Mouse (Mus musculus) layer of hippocampus, postnatal 25 days (tissue): ENCODE data around the gene Fam187b. TPM values are rescaled to one million over a fixed set of nuclear protein-coding genes. Genes with fewer than 3 reads are reported as not detected.
"Not testable (repeated sequence)": the region's sequence is repeated elsewhere in the genome, so short reads cannot be mapped to it uniquely, and the experiment has no call there.

Experiments
- DNase-seq, 2 experiments: peaks; one replicate each; pipeline ENCODE4 v3.0.0; 2022; ENCODE audit warnings: mixed read lengths in 2 of 2, low spot score in 1 of 2; ENCODE audit errors: extremely low spot score in 1 of 2
- total RNA-seq, 2 experiments: library from RNA; stranded (reverse); gene quantifications; 2 replicates each; pipeline ENCODE4 v1.2.3; 2021

Gene Fam187b
- under 1 TPM; 0.22 to 0.45 TPM for total RNA-seq

- DNase-seq = peak; percentile 65 to 81
These were observed at the start of gene Fam187b for GRCm38 (mm10) chr7:30973501-30974289. Gene Fam187b (plus strand): TSS chr7:30973790.

DNA sequence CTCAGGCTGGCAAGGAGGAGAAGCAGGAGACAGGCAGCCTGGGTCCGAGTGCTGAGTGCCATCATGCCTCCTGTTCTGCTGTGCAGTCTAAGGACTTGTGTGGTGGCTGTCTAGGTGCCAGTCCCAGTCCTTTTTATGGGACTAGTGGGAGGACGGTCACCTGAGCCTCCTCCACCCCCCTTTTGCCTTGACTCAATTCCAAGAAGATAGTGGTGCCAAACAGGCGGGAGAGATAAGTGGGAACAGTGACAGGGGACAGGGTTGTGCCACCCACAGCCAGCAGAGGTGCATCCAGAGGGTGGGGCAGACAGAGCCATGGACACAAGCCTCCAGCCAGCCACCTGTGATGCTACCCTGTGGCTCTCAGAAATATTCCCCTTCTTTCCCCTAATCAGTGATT is 49.5 kb upstream of the Fam187b start:
- DNase-seq = no peak

GRCm38 (mm10) chr7:30924581-30924980 is 49.0 kb upstream of the Fam187b start, which contains the start of gene Hamp2:
Gene Hamp2 (minus strand): TSS chr7:30924681.
- not testable (repeated sequence) for DNase-seq

- DNase-seq = not testable (repeated sequence)
These were observed 38.0 kb upstream of the Fam187b start for GRCm38 (mm10) chr7:30935422-30936099.

GRCm38 (mm10) chr7:30940070-30940469 is 33.5 kb upstream of the Fam187b start:
- not testable (repeated sequence) for DNase-seq

DNA sequence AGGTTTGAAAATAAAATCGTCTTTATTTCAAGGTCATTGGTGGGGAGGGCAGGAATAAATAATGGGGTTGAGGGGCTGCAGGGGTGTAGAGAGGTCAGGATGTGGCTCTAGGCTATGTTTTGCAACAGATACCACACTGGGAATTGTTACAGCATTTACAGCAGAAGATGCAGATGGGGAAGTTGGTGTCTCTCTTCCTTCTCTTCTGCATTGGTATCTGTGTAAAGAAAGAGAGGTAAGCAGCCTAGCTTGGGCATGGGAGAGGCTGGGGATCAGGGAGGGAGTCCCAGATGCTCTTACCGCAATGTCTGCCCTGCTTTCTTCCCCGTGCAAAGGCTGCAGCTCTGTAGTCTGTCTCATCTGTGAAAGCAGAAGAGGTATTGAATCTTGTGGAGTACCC is 31.2 kb upstream of the Fam187b start:
- not testable (repeated sequence) for DNase-seq

GRCm38 (mm10) chr7:30943909-30944635 is 29.5 kb upstream of the Fam187b start, which contains the start of gene Hamp:
Gene Hamp (minus strand): TSS chr7:30944032.
- DNase-seq = no peak

DNA sequence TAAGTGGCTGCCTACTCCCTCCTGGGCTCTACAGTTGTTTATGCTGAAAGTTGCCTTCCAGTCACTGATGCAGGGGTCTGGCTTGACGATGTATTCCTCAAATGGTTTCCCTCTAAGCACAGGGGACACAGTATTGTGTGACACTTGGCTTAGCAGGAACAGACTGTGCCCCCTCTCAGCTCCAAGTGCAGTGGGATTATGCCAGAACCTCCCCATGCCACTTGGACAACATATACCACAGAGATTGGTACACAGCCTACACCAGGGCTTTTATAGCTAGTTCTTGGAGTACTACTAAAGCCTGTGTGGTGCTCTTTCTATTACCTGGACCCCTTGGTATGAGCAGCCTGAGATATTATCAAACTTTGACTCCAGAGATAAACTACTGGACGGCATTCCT is 28.9 kb upstream of the Fam187b start:
- DNase-seq = not testable (repeated sequence)

DNA sequence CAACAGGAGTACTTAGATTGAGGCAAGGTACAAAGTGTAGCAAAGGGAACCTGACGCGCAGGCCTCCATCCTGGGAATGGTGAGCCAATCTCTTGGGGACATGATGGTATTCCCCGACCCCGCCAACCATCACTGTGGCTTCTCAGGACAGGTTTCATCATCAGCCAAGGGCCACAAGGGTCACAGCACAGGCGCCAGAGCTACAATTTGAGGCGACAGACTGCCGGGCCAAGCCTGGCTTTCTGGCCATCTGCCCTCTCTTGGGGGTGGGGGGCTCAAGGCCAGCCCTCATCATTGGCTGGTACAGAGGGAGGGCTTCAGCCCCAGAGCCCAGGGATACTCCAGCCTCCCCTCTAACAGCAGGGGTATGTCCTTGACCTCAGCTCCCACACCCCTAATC is 28.1 kb upstream of the Fam187b start:
- not testable (repeated sequence) for DNase-seq

- DNase-seq = no peak
These were observed 27.7 kb upstream of the Fam187b start for GRCm38 (mm10) chr7:30945876-30946275.

DNA sequence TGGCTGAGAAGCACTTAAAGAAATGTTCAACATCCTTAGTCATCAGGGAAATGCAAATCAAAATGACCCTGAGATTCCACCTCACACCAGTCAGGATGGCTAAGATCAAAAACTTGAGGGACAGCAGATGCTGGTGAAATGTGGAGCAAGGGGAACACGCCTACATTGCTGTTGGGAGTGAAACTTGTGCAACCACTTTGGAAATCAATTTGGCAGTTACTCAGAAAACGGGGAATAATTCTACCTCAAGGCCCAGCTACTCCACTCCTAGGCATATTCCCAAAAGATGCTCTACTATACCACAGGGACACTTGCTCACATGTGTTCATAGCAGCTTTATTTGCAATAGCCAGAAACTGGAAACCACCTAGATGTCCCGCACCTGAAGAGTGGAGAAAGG is 23.7 kb upstream of the Fam187b start:
- not testable (repeated sequence) for DNase-seq

DNA sequence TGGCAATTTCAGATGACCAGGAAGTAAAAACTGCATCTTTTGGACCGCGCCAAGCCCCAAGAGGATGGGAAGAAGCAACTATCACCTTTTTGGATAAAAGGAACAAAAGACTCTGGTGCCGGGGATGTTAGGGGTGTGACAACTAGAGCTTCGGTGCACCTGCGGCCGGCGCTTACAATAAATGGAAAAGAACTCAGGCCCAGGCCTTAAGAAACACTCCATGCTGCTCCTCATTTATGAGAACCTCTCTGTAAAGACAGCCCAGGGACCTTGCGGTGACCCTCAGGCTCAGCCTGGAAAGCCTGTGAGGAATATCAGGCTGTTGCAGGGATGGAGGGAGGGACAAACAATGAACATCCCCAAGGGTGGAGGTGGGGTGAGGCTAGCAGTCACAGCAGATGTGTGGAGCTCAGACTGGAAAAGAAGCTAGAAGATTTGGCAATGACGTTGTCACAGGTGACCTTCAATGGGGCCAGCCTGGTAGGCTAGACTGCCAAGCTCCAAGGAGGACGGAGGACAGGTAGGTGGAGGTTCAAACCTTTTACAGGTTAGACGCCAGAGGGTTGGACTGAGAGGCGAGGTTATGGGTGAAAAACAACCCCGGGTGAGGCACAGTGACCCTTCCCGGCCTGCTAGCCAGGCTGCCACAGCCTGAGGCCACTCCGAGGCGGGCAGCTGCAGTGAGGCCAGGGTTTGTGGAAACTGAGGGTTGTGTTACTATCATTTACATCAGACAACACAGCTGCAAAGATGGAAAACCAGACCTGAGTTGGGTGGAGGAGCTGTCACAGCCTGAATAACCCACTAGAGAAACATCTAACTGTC is 20.9 kb upstream of the Fam187b start:
- no peak for DNase-seq

DNA sequence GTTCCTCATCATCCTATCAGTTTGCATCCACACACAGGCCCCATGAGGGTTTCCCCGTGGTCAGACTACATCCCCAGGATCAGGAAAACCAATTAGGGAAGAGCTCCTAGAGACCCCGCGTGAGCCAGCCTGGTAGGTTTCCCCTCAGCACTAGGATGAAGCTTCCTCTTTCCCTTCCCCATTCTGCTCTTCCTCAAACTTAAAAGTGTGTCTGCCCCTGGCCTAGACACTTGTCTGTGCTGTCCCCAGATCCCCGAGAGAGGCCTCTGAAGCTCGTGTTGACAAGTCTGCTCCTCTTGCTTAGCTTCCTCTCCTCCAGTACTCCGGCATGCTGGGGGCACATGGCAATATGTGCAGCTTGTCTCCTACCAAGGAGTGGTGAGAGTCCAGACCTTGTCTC is 20.1 kb upstream of the Fam187b start:
- DNase-seq = no peak

GRCm38 (mm10) chr7:30954036-30954435 is 19.6 kb upstream of the Fam187b start:
- DNase-seq = no peak

DNA sequence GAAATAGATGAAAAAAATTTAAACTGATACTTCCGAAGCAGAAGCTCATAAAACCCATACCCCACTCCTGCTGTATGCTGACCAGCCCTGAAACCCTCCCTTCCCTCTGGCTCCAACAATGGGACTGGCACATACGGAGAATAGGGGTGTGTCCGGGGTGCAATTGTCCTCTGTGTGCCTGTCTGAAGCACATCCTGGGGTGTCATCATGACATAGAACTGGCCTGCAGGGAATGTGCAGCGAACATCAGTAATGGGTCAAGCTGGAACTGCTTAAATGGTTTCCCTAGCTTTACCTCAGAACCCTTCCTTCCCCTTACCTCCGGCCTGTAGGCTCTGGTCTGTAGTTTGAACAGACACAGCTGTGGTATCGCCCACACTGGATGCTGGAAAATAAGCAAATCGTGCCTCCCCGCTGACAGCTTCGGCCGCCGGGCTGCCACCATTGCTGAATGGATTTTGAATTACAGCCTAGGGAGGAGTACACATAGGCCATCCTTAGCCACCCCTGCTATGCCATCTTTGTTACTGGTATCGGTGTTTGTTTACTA is 18.5 kb upstream of the Fam187b start:
- DNase-seq = no peak

GRCm38 (mm10) chr7:30955584-30956356 is 17.8 kb upstream of the Fam187b start:
- peak; percentile 77 to 78 for DNase-seq

- no peak for DNase-seq
These were observed 17.2 kb upstream of the Fam187b start for GRCm38 (mm10) chr7:30956357-30956751.

GRCm38 (mm10) chr7:30956756-30957366 is 16.7 kb upstream of the Fam187b start, which contains the start of gene Usf2:
Gene Usf2 (minus strand): TSS chr7:30956803.
- DNase-seq = peak; percentile 54 to 70
